Mouse (Mus musculus) heart, embryonic 14.5 days (tissue): ENCODE results near the gene Sdc4. TPM values are rescaled to one million over a fixed set of nuclear protein-coding genes. Genes with fewer than 3 reads are reported as not detected.
A peak's percentile ranks its signal among the peaks of the same experiment; 100 is the strongest.

ENCODE experiments used
- ATAC-seq: fragments of 200-750 bp; cut with Nextera tagmentation; 2 replicates; pipeline ENCODE4 v1.8.0; 2017; ENCODE audit warnings: low read depth, moderate TSS enrichment; ENCODE audit not compliant: insufficient number of reproducible peaks, insufficient read depth, low FRiP score
- H3K27ac ChIP-seq, 2 experiments: fragments of 200-500 bp in 1 of 2; fragments of 300-500 bp in 1 of 2; sonication (generic) in 1 of 2; replicated peaks in 1 of 2; 2 replicates each; pipeline ENCODE4 v1.5.1; 2012 to 2014; ENCODE audit warnings: low read depth in 2 of 2, low read length in 2 of 2, control low read depth in 1 of 2, mild to moderate bottlenecking in 1 of 2, mixed read lengths in 1 of 2; ENCODE audit not compliant: control insufficient read depth in 1 of 2, insufficient read depth in 1 of 2
- H3K27me3 ChIP-seq: fragments of 300-500 bp; sonication (generic); 2 replicates; pipeline ENCODE4 v1.6.1; 2014; ENCODE audit warnings: mild to moderate bottlenecking, low read length, control low read depth; ENCODE audit not compliant: control insufficient read depth, insufficient read depth
- H3K36me3 ChIP-seq: fragments of 300-500 bp; sonication (generic); 2 replicates; pipeline ENCODE4 v1.6.1; 2014; ENCODE audit warnings: mild to moderate bottlenecking, control low read depth, low read length, mixed read lengths; ENCODE audit not compliant: control insufficient read depth, insufficient read depth
- H3K4me1 ChIP-seq, 2 experiments: fragments of 200-500 bp in 1 of 2; fragments of 300-500 bp in 1 of 2; sonication (generic) in 1 of 2; 2 replicates each; pipeline ENCODE4 v1.6.1; 2012 to 2014; ENCODE audit warnings: low read length in 2 of 2, control low read depth in 1 of 2, mixed read lengths in 1 of 2; ENCODE audit not compliant: control insufficient read depth in 2 of 2, insufficient read depth in 2 of 2
- H3K4me2 ChIP-seq: fragments of 300-500 bp; sonication (generic); 2 replicates; pipeline ENCODE4 v1.6.1; 2014; ENCODE audit warnings: mild to moderate bottlenecking, low read length
- H3K4me3 ChIP-seq, 2 experiments: fragments of 200-500 bp in 1 of 2; fragments of 300-500 bp in 1 of 2; sonication (generic) in 1 of 2; 2 replicates each; pipeline ENCODE4 v1.5.1; 2012 to 2014; ENCODE audit warnings: low read length in 2 of 2, mild to moderate bottlenecking in 2 of 2, control low read depth in 1 of 2, low read depth in 1 of 2, moderate library complexity in 1 of 2; ENCODE audit not compliant: control insufficient read depth in 1 of 2, insufficient read depth in 1 of 2
- H3K9ac ChIP-seq: fragments of 300-500 bp; sonication (generic); 2 replicates; pipeline ENCODE4 v1.6.1; 2014; ENCODE audit warnings: mild to moderate bottlenecking, low read length
- H3K9me3 ChIP-seq: fragments of 300-500 bp; sonication (generic); 2 replicates; pipeline ENCODE4 v1.6.1; 2016; ENCODE audit warnings: low read length, control low read depth; ENCODE audit not compliant: control insufficient read depth
- WGBS: fragments of 180-500 bp; shearing (Covaris S2); extraction: QIAGEN DNeasy Blood & Tissue Kit; methylation state at CpG from one replicate; pipeline ENCODE4 v1.1.7; 2014; 5-methylcytosine and 5-hydroxymethylcytosine counted together
- polyA plus RNA-seq: library from polyadenylated mRNA; unstranded; fragments of >200 nt; fragmentation: Nextera tagmentation; extraction: Ambion mirVana; gene quantifications from 2 replicates; pipeline ENCODE4 v1.2.1, GENCODE M21; 2014

The Sdc4 gene
- polyA plus RNA-seq, 1 experiment from 2014 or later, result 40.1 TPM

DNA sequence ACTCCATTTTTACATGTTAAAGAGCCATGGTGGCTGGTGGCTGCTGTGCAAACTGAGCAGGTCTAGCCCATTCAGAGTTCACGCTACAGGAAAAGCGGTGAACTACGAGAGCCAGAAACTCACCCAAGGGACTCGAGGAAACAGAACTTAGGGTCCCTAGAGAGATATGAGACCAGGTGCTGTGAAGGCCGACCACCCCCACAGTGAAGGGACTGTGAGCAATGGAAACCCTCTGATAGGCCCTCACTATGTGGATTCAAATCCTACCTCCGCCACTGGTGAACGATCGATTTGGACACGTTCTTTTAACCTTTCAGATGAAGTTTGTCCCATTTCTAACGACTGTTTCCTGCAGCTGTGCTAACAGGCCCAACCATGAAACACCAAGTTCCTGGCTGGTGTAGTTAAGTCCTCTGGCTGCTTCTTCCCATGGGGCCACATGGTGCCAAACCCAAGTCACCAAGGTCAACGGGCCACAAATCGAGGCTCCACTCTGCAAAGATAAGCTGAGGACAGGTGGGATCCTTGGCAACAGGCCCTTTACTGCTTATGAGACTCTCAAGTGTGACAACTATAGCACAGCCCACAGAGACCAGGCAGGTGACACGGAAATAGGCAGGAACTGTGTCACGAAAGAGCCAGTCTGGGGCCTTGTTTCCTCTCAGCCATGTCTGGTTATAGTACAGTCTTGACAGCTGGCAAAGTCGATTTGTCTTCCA lies 20.9 kb downstream of the Sdc4 start:
- Histone ChIP-seq H3K27ac (no peak overlapping the region), H3K36me3 (peaks cover 37% of the 10 kb centered on the region), H3K4me1 (peaks cover 0 to 6% of the 10 kb centered on the region in 2 experiments; a peak in 2 of 4 replicates), H3K4me2 (no peak overlapping the region), H3K9me3 (no peaks in the 10 kb centered on the region), H3K27me3 (no peaks in the 10 kb centered on the region), H3K4me3 (no peak overlapping the region), H3K9ac (no peak overlapping the region)
- WGBS, result 75% methylated on average over 15 of the region's 15 CpGs
- no peak for ATAC-seq

DNA sequence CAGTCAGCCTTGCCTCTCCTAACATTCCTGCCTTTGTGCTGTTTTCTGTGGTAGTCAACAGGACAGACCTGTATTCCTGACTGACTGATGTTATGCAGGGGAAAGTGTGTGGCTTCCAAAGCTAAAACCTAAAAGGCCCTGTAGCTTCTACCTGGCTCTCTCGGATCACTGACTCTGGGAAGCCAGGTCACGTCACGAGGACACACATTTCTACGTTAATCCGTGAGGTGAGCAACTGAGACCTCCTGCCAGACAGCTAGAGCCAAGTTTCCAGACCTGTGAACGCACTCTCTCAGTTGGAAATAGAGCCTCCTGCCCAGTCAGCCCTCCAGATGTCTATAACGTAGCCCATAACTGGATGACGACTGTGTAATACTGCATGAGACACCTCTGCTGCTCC lies 21.7 kb downstream of the Sdc4 start:
- Histone ChIP-seq H3K4me3 (no peak overlapping the region), H3K9ac (no peak overlapping the region), H3K4me1 (peaks cover 0 to 6% of the 10 kb centered on the region in 2 experiments; a peak in 2 of 4 replicates), H3K27me3 (no peaks in the 10 kb centered on the region), H3K9me3 (no peaks in the 10 kb centered on the region), H3K4me2 (no peak overlapping the region), H3K36me3 (peaks cover 30% of the 10 kb centered on the region; the same call in 1 of the 2 replicates), H3K27ac (no peak overlapping the region)
- no peak for ATAC-seq
- WGBS, result 84% methylated on average over 8 of the region's 8 CpGs

DNA sequence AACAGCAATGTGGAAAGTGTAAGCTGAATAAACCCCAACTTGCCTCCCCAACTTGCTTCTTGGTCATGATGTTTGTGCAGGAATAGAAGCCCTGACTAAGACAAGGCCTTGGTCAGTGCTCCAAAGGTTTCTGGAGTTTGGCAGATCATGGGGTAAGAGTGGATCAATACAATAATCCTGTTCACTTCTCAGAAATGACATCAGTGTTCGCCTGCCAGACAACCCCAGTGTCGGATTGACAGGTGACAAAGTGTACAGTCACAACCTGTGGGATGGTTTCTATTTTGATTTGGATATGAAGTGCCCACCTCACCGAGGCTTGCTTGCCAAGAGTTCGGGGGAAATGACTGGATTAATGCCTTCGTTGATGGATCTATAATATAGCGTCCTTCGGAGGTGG lies 22.4 kb downstream of the Sdc4 start:
- no peaks in the 10 kb centered on the region for H3K9me3 ChIP-seq
- ATAC-seq, result no peak
- no peak overlapping the region for H3K27ac ChIP-seq
- WGBS, result 83% methylated on average over 7 of the region's 7 CpGs
- H3K9ac ChIP-seq, result no peak overlapping the region
- no peaks in the 10 kb centered on the region for H3K27me3 ChIP-seq
- H3K36me3 ChIP-seq, result peaks cover 24% of the 10 kb centered on the region; the same call in 1 of the 2 replicates
- no peak overlapping the region for H3K4me2 ChIP-seq
- H3K4me3 ChIP-seq, result no peak overlapping the region
- peaks cover 0 to 6% of the 10 kb centered on the region in 2 experiments; a peak in 2 of 4 replicates for H3K4me1 ChIP-seq

DNA sequence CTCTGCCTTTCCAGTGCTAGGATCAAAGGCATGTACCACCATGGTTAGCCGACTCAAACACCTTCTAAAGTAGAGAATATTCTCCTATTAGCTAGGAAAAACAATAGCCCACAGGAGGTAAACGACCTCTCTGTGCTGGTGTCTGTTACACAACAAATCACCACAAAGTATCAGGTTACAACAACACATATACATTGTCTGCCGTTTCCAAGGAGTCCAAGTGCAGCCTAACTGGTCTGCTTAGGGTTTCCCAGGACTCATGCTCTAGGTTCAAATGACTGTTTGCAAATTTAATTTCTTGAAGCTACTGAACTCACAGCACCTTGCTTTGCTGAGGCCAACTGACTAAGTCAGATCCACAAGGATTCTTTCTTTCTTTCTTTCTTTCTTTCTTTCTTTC lies 24.2 kb downstream of the Sdc4 start:
- no peak for ATAC-seq
- no peaks in the 10 kb centered on the region for H3K9me3 ChIP-seq
- no peak overlapping the region for H3K4me3 ChIP-seq
- H3K27ac ChIP-seq, result no peak overlapping the region
- H3K4me2 ChIP-seq, result no peak overlapping the region
- H3K9ac ChIP-seq, result no peak overlapping the region
- H3K4me1 ChIP-seq, result peaks cover 0 to 6% of the 10 kb centered on the region in 2 experiments; a peak in 2 of 4 replicates
- WGBS, result 9% methylated on average over 3 of the region's 3 CpGs
- H3K27me3 ChIP-seq, result peaks cover 6% of the 10 kb centered on the region
- peaks cover 12% of the 10 kb centered on the region; the same call in 1 of the 2 replicates for H3K36me3 ChIP-seq

DNA sequence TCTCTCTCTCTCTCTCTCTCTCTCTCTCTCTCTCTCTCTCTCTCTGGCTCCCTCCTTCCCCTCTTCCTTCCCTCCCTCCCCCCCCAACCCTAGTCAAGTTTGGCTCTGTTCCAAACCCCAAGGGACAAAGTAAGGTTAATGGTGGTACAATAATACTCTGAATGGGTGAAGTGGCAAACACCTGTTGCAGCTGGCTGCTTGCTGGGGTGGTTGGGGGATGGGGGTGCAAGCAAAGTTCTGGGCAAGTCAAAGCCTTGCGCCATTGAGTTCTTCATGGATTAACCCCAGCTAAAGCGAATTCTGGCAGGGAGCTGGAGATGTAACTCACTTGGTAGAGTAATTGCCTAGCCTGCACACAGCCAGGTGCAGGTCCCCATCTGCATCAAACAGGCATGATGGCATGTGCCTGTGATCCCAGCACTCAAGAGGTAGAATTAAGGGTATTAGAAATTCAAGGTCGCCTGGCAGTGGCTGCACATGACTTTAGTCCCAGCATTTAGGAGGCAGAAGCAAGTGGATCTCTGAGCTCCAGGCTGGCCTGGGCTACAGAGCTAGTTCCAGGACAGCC lies 25.3 kb downstream of the Sdc4 start:
- H3K4me2 ChIP-seq, result no peak overlapping the region
- no peak overlapping the region for H3K4me3 ChIP-seq
- peaks cover 4 to 8% of the 10 kb centered on the region in 2 experiments; a peak in 2 of 4 replicates for H3K4me1 ChIP-seq
- no peak overlapping the region for H3K9ac ChIP-seq
- no peak overlapping the region for H3K27ac ChIP-seq
- ATAC-seq, result no peak
- 35% methylated on average over 3 of the region's 3 CpGs for WGBS
- H3K9me3 ChIP-seq, result no peaks in the 10 kb centered on the region
- peaks cover 2% of the 10 kb centered on the region; the same call in 1 of the 2 replicates for H3K36me3 ChIP-seq
- H3K27me3 ChIP-seq, result peaks cover 16% of the 10 kb centered on the region

GRCm38 (mm10) chr2:164417198-164417597 lies 26.5 kb downstream of the Sdc4 start:
- Histone ChIP-seq H3K9me3 (no peaks in the 10 kb centered on the region), H3K4me1 (peaks cover 4 to 8% of the 10 kb centered on the region in 2 experiments; a peak in 2 of 4 replicates), H3K4me2 (no peak overlapping the region), H3K36me3 (no peaks in the 10 kb centered on the region), H3K4me3 (no peak overlapping the region), H3K27ac (no peak overlapping the region), H3K27me3 (peaks cover 16% of the 10 kb centered on the region), H3K9ac (no peak overlapping the region)
- 1% methylated on average over 2 of the region's 2 CpGs for WGBS
- ATAC-seq, result no peak

- Histone ChIP-seq H3K4me1 (peaks cover 4 to 8% of the 10 kb centered on the region in 2 experiments; a peak in 2 of 4 replicates), H3K27me3 (peaks cover 33% of the 10 kb centered on the region), H3K27ac (no peak overlapping the region), H3K36me3 (no peaks in the 10 kb centered on the region), H3K9me3 (no peaks in the 10 kb centered on the region), H3K9ac (peak overlapping the region; percentile 34; the same call in 1 of the 2 replicates), H3K4me3 (peak overlapping the region in 1 of 2 experiments; percentile 17; a peak in 1 of 4 replicates), H3K4me2 (peak overlapping the region; percentile 56)
- no peak for ATAC-seq
- 58% methylated on average over 10 of the region's 10 CpGs for WGBS
These were observed 29.1 kb downstream of the Sdc4 start for GRCm38 (mm10) chr2:164414581-164414980.
